Mouse (Mus musculus): ENCODE data around the gene Frmd4a. TPM values are rescaled to one million over a fixed set of nuclear protein-coding genes. Genes with fewer than 3 reads are reported as not detected.
A peak's percentile ranks its signal among the peaks of the same experiment; 100 is the strongest.

Frmd4a gene
- polyA plus RNA-seq, 1 experiment from 2014 or later = 28.8 TPM

DNA sequence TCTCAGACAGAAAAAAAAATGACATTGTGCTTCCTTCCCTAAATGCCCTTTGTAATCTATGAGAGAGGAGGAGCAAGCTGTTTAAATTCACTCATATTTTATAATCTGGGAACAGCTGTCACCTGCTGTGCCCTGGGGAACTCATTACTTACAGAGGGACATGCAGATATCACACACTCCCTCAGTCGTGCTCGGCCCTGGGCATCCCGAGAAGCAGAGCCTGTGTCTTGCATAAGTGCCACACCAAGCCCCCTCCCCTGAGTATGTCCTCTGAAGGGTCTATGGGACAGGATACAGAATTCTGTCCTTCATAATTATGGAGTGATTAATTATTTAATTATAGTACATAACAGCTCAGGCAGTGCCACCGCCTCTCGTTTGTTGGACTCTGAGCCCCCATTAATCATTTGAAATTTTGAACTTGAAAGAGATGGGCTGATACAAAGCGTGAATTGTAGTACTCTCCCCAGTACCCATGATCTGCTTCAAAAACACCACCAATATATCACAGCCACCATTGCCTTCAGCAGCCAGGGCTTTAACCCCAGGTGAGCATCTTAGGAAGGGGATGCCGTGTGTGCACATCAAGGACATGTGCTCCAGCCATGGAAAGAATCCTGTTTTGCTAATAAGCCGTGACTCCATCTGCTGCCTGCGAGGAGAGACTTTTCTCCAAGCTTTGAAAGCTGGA, 177.0 kb downstream of the Frmd4a start:
- Histone ChIP-seq H3K36me3 (ENCODE audit: control insufficient read depth, insufficient read depth, low read length) (no peaks in the 10 kb centered on the region), H3K27ac (ENCODE audit: low read depth, low read length) (no peak overlapping the region), H3K9ac (ENCODE audit: low read depth, low read length) (no peak overlapping the region), H3K4me2 (no peak overlapping the region), H3K4me3 (ENCODE audit: low read depth, low read length) (no peak overlapping the region), H3K4me1 (ENCODE audit: control insufficient read depth, insufficient read depth, low read length) (no peaks in the 10 kb centered on the region), H3K9me3 (replicated peaks; ENCODE audit: control insufficient read depth, low read length) (no peaks in the 10 kb centered on the region), H3K27me3 (ENCODE audit: control insufficient read depth, insufficient read depth, low read length) (no peaks in the 10 kb centered on the region)
- WGBS (ENCODE audit: insufficient replicate concordance) = 73% methylated on average over 9 of the region's 9 CpGs
- no peak for ATAC-seq (replicated peaks; ENCODE audit: insufficient number of reproducible peaks, low FRiP score, low TSS enrichment)

DNA sequence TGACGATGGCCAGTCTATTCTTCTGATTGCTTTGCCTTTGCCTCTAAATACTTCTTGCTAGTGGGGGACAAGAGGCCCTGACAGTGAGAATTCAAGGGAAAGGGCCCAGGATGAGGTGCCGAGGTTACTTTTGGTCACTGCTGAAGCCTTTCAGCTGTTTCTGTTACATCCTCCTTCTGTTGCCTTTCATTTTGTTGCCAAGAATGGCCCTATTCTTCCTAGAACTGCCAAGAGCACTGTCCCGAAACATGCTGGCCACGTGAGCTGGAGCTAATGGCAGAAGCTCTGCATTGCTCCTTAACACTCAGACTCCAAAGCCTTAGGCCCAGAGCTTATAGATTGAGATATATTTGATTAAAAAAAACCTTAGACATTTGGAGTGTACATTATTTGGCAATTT, 178.5 kb downstream of the Frmd4a start:
- H3K4me3 ChIP-seq (ENCODE audit: low read depth, low read length) = no peak overlapping the region
- ATAC-seq (replicated peaks; ENCODE audit: insufficient number of reproducible peaks, low FRiP score, low TSS enrichment) = no peak
- H3K4me2 ChIP-seq = no peak overlapping the region
- H3K9ac ChIP-seq (ENCODE audit: low read depth, low read length) = no peak overlapping the region
- H3K27ac ChIP-seq (ENCODE audit: low read depth, low read length) = no peak overlapping the region
- no peaks in the 10 kb centered on the region for H3K9me3 ChIP-seq (replicated peaks; ENCODE audit: control insufficient read depth, low read length)
- 77% methylated on average over 4 of the region's 4 CpGs for WGBS (ENCODE audit: insufficient replicate concordance)
- no peaks in the 10 kb centered on the region for H3K27me3 ChIP-seq (ENCODE audit: control insufficient read depth, insufficient read depth, low read length)
- H3K36me3 ChIP-seq (ENCODE audit: control insufficient read depth, insufficient read depth, low read length) = no peaks in the 10 kb centered on the region
- H3K4me1 ChIP-seq (ENCODE audit: control insufficient read depth, insufficient read depth, low read length) = no peaks in the 10 kb centered on the region

DNA sequence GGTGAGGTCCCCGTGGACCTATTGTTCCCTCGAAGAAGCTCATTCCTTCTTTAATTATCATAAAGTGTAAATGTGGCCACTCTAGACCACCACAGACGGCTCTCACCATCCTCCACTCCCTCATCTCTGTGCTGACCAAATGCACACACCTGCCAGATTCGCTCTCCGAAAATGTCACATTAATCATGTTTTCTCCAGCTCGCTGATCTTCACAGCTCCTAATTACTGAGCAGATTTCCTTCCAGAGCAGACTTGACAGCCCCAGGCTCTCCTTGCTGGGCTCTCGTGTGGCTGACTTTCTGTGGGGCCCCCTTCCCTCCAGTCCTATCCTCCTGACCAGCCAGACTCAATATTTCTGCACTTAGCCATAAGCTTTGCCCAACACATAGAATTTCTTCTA, 191.7 kb downstream of the Frmd4a start:
- Histone ChIP-seq H3K4me1 (ENCODE audit: control insufficient read depth, insufficient read depth, low read length) (no peaks in the 10 kb centered on the region), H3K27me3 (ENCODE audit: control insufficient read depth, insufficient read depth, low read length) (no peaks in the 10 kb centered on the region)

DNA sequence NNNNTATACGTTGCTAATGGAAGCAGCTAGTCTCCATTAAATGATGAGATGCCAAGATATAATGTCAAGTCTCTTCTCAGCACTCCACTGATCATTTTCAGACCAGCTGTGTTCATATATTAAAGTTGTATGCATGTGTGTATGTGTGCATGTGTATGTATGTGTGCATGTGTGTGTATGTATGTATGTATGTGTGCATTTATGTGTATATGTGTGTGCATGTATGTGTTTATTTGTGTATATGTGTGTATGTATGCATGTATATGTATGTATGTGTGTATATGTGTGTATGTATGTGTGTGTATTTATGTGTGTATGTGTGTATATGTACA, 204.9 kb downstream of the Frmd4a start:
- Histone ChIP-seq H3K9me3 (replicated peaks; ENCODE audit: control insufficient read depth, low read length) (0 out of 2 replicates have a peak, but pooled peaks cover 2% of the 10 kb centered on the region), H3K4me2 (no peak overlapping the region), H3K4me3 (ENCODE audit: low read depth, low read length) (no peak overlapping the region), H3K27ac (ENCODE audit: low read depth, low read length) (no peak overlapping the region), H3K9ac (ENCODE audit: low read depth, low read length) (no peak overlapping the region), H3K27me3 (ENCODE audit: control insufficient read depth, insufficient read depth, low read length) (no peaks in the 10 kb centered on the region), H3K36me3 (ENCODE audit: control insufficient read depth, insufficient read depth, low read length) (no peaks in the 10 kb centered on the region), H3K4me1 (ENCODE audit: control insufficient read depth, insufficient read depth, low read length) (peaks cover 2% of the 10 kb centered on the region)
- ATAC-seq (replicated peaks; ENCODE audit: insufficient number of reproducible peaks, low FRiP score, low TSS enrichment) = no peak
- WGBS (ENCODE audit: insufficient replicate concordance) = 3% methylated on average over 1 of the region's 1 CpGs

More for the DNA sequence above, 191.7 kb downstream of the Frmd4a start:
- no peak for ATAC-seq (replicated peaks; ENCODE audit: insufficient number of reproducible peaks, low FRiP score, low TSS enrichment)
- Histone ChIP-seq H3K9me3 (replicated peaks; ENCODE audit: control insufficient read depth, low read length) (no peaks in the 10 kb centered on the region), H3K4me3 (ENCODE audit: low read depth, low read length) (no peak overlapping the region), H3K36me3 (ENCODE audit: control insufficient read depth, insufficient read depth, low read length) (no peaks in the 10 kb centered on the region), H3K4me2 (no peak overlapping the region), H3K27ac (ENCODE audit: low read depth, low read length) (no peak overlapping the region), H3K9ac (ENCODE audit: low read depth, low read length) (no peak overlapping the region)
- 70% methylated on average over 7 of the region's 7 CpGs for WGBS (ENCODE audit: insufficient replicate concordance)

DNA sequence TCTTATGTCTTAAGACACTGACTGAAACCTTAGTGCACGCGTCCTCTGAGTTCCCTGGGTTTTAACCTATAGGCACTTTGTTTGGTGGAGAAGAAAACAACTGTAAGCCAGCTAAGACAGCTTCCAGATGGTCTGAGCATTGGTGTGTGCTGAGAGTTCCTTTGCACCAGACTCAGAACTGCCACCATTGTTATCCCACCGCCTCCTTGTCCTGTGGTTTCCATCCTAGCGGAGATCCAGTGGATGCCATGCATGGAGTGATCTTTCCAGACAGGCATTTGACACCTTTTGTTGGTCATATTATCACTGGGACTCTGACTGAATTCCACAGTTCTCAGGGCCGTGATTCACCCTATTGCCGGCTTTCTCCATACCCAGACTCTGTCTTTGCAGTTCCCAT, 205.8 kb downstream of the Frmd4a start:
- Histone ChIP-seq H3K9ac (ENCODE audit: low read depth, low read length) (no peak overlapping the region), H3K4me1 (ENCODE audit: control insufficient read depth, insufficient read depth, low read length) (peaks cover 10% of the 10 kb centered on the region), H3K36me3 (ENCODE audit: control insufficient read depth, insufficient read depth, low read length) (no peaks in the 10 kb centered on the region), H3K4me2 (no peak overlapping the region), H3K4me3 (ENCODE audit: low read depth, low read length) (no peak overlapping the region), H3K27ac (ENCODE audit: low read depth, low read length) (no peak overlapping the region), H3K27me3 (ENCODE audit: control insufficient read depth, insufficient read depth, low read length) (no peaks in the 10 kb centered on the region), H3K9me3 (replicated peaks; ENCODE audit: control insufficient read depth, low read length) (0 out of 2 replicates have a peak, but pooled peaks cover 2% of the 10 kb centered on the region)
- ATAC-seq (replicated peaks; ENCODE audit: insufficient number of reproducible peaks, low FRiP score, low TSS enrichment) = no peak
- WGBS (ENCODE audit: insufficient replicate concordance) = 80% methylated on average over 6 of the region's 6 CpGs

DNA sequence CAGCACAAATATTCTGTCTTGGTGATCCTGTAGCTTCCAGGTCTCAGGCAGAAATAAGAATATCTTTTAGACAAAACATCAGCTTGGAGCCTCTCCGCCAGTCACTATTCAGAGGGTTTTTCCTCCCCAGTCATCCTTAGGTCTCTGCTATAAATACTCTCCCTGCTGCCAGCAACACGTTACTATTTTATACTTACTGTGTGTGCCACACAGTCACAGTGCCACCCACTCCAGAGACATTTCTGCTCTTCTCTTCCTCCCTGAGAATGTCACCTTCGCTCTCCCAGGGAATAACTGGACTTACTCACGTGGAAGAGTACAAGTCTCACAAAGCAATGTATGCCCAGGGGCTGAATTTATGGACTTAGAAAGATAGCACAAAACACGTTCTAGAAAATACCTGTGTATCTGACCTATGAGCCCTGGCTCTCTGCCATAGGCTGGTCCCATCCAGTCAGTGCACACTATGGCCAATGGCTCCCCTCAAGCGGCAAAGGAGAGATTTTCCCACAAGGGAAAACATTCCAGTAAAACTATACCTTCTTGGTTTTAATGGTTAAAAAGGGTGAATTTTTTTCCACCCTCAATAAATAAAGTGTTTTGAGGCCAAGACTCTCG, 209.5 kb downstream of the Frmd4a start:
- ATAC-seq (replicated peaks; ENCODE audit: insufficient number of reproducible peaks, low FRiP score, low TSS enrichment) = no peak
- Histone ChIP-seq H3K36me3 (ENCODE audit: control insufficient read depth, insufficient read depth, low read length) (no peaks in the 10 kb centered on the region), H3K4me2 (no peak overlapping the region), H3K9ac (ENCODE audit: low read depth, low read length) (no peak overlapping the region), H3K27me3 (ENCODE audit: control insufficient read depth, insufficient read depth, low read length) (no peaks in the 10 kb centered on the region), H3K4me3 (ENCODE audit: low read depth, low read length) (no peak overlapping the region), H3K27ac (ENCODE audit: low read depth, low read length) (no peak overlapping the region), H3K4me1 (ENCODE audit: control insufficient read depth, insufficient read depth, low read length) (peaks cover 18% of the 10 kb centered on the region), H3K9me3 (replicated peaks; ENCODE audit: control insufficient read depth, low read length) (0 out of 2 replicates have a peak, but pooled peaks cover 2% of the 10 kb centered on the region)
- WGBS (ENCODE audit: insufficient replicate concordance) = 67% methylated on average over 7 of the region's 7 CpGs

DNA sequence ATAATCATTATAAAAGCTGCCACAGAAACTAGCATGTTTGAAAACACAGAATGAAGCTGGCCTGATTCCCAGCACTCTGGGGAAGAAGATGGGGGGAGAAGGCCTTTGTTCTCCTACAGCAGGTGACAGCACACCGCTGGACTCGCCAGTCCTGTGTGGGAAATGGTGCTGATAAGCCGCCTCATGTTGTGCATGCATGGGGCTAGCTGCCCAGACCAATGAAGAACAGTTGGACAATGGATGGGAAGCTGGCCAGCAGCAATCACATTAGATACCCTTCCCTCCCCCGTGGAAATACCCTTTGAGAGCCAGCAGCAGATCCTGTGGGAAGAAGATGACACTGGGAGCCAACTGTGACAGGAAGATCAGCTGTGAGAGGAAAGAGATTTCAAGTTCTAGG, 210.0 kb downstream of the Frmd4a start:
- 0 out of 2 replicates have a peak, but pooled peaks have one; percentile 11 for ATAC-seq (replicated peaks; ENCODE audit: insufficient number of reproducible peaks, low FRiP score, low TSS enrichment)
- H3K27me3 ChIP-seq (ENCODE audit: control insufficient read depth, insufficient read depth, low read length) = no peaks in the 10 kb centered on the region
- H3K27ac ChIP-seq (ENCODE audit: low read depth, low read length) = no peak overlapping the region
- H3K4me2 ChIP-seq = peak overlapping the region; percentile 11; the same call in 1 of the 2 replicates
- H3K4me3 ChIP-seq (ENCODE audit: low read depth, low read length) = no peak overlapping the region
- no peaks in the 10 kb centered on the region for H3K36me3 ChIP-seq (ENCODE audit: control insufficient read depth, insufficient read depth, low read length)
- 0 out of 2 replicates have a peak, but pooled peaks cover 2% of the 10 kb centered on the region for H3K9me3 ChIP-seq (replicated peaks; ENCODE audit: control insufficient read depth, low read length)
- WGBS (ENCODE audit: insufficient replicate concordance) = 31% methylated on average over 4 of the region's 4 CpGs
- peaks cover 21% of the 10 kb centered on the region for H3K4me1 ChIP-seq (ENCODE audit: control insufficient read depth, insufficient read depth, low read length)
- H3K9ac ChIP-seq (ENCODE audit: low read depth, low read length) = no peak overlapping the region

DNA sequence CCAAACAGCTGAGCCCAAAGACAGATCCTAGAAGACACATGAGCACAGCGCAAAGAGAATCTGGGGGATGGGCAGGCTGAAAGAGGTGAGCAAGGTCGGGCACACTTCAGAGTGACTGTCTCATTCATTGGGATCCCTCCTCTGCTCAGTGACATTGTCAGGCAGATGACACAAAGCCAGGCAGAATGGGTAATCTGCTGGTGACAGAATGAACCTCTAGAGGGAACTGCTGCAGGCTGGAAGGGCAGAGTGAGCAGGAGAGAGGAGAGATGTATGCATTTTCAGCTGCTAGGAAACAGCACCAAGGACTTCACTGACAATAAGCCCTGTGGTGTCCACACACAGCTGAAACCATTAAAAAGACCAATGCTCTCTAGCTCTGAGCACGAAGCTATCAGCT, 211.0 kb downstream of the Frmd4a start:
- Histone ChIP-seq H3K27ac (ENCODE audit: low read depth, low read length) (no peak overlapping the region), H3K4me2 (no peak overlapping the region), H3K9ac (ENCODE audit: low read depth, low read length) (no peak overlapping the region), H3K9me3 (replicated peaks; ENCODE audit: control insufficient read depth, low read length) (0 out of 2 replicates have a peak, but pooled peaks cover 2% of the 10 kb centered on the region), H3K27me3 (ENCODE audit: control insufficient read depth, insufficient read depth, low read length) (no peaks in the 10 kb centered on the region), H3K4me3 (ENCODE audit: low read depth, low read length) (no peak overlapping the region), H3K4me1 (ENCODE audit: control insufficient read depth, insufficient read depth, low read length) (peaks cover 27% of the 10 kb centered on the region), H3K36me3 (ENCODE audit: control insufficient read depth, insufficient read depth, low read length) (no peaks in the 10 kb centered on the region)
- 22% methylated on average over 3 of the region's 3 CpGs for WGBS (ENCODE audit: insufficient replicate concordance)
- no peak for ATAC-seq (replicated peaks; ENCODE audit: insufficient number of reproducible peaks, low FRiP score, low TSS enrichment)

DNA sequence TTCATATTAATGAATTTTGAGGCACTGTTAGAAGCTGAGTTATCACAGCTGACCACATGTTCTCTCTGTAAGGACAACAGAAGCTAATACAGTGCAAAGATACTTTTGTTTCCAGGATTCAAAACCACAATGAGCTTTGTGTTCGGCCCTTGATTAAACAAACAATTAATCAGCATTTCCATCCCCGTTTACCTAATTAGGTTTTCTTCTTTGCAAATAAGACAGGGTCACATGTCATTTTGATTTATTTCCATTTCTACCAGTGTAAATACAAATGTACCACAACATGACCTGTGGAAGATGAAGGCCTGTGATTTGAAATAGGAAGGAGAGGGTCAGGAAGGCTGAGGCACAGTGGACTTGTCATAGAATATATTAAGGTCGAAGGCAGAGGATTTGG, 214.8 kb downstream of the Frmd4a start:
- peak overlapping the region; percentile 45 for H3K4me2 ChIP-seq
- no peaks in the 10 kb centered on the region for H3K9me3 ChIP-seq (replicated peaks; ENCODE audit: control insufficient read depth, low read length)
- 44% methylated on average over 3 of the region's 3 CpGs for WGBS (ENCODE audit: insufficient replicate concordance)
- no peak overlapping the region for H3K4me3 ChIP-seq (ENCODE audit: low read depth, low read length)
- H3K27ac ChIP-seq (ENCODE audit: low read depth, low read length) = no peak overlapping the region; the same call in 1 of the 2 replicates
- peaks cover 26% of the 10 kb centered on the region for H3K4me1 ChIP-seq (ENCODE audit: control insufficient read depth, insufficient read depth, low read length)
- no peaks in the 10 kb centered on the region for H3K36me3 ChIP-seq (ENCODE audit: control insufficient read depth, insufficient read depth, low read length)
- no peaks in the 10 kb centered on the region for H3K27me3 ChIP-seq (ENCODE audit: control insufficient read depth, insufficient read depth, low read length)
- H3K9ac ChIP-seq (ENCODE audit: low read depth, low read length) = no peak overlapping the region
- no peak for ATAC-seq (replicated peaks; ENCODE audit: insufficient number of reproducible peaks, low FRiP score, low TSS enrichment)
